Mouse (Mus musculus): ENCODE data around the gene Mdm2.

DNA sequence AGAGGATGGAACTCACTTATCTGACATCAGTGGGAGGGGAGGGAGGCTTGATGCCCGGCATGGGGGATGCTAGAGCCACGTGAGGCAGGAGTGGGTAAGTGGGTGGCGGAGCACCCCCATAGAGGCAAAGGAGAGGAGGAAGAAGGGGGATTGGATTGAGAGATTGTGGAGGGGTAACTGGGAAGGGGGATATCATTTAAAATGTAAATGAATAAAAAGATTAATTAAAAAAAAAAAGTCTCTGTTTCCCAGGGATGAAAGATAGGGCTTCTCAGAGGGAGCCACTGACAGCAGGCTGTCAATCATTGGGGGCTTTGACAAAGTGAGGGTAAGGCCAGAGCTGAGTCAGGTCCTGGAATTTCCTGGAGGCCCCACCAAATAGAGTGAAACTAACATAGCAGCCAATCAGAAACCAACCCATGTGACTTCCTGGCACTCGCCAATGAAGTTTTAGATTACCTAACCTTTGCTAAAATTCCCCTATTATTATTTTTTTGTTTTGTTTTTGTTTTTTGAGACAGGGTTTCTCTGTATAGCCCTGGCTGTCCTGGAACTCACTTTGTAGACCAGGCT lies 4.5 kb upstream of the Mdm2 start:
- no peak for TF ChIP-seq CTCF (IDR thresholded peaks at IDR 0.05; ENCODE audit: low read depth)
- no peak for TF ChIP-seq EP300 (IDR thresholded peaks at IDR 0.05; ENCODE audit: low read depth)
